Mouse (Mus musculus): Measurements from ENCODE around the gene Olfr247. TPM values are rescaled to one million over a fixed set of nuclear protein-coding genes. Genes with fewer than 3 reads are reported as not detected.
"Not testable (repeated sequence)": the region's sequence is repeated elsewhere in the genome, so short reads cannot be mapped to it uniquely, and the experiment has no call there.

Olfr247 gene
- not detected in 2 replicates for polyA plus RNA-seq (2015; fragmentation: Nextera tagmentation; extraction: Ambion mirVana)

- not testable (repeated sequence) for ATAC-seq (ENCODE audit: insufficient number of reproducible peaks, insufficient read depth, low FRiP score, low TSS enrichment, low read depth); H3K27me3 ChIP-seq; H3K9me3 ChIP-seq; H3K4me1 ChIP-seq; H3K4me3 ChIP-seq; H3K36me3 ChIP-seq; H3K4me2 ChIP-seq; H3K9ac ChIP-seq; H3K27ac ChIP-seq
- WGBS: no CpG with 5 or more reads among the region's 2 CpGs
Measured at GRCm38 (mm10) chr10:129976040-129976439, at the start of gene Olfr247. Gene Olfr247 (minus strand): TSS chr10:129976140.

DNA sequence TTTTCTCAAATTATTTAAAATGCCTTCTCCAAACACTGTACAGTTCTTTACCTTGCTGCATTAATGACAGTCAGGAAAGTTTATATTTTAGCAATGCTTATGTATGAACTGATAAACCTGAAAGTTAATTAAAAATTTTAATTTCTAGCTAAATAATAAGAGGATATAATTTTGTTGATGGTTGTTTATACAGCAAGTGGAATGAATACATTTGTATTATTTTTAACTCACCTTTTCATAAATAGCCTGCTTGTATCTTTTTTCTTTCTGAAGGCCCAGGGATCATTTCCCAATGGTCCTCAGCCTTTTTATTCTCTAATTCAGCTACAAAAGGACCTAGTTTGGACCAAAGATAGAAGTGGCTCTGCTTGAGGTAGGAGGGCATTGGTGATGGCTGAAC lies 36.4 kb upstream of the Olfr247 start, which contains the start of gene Olfr820:
Gene Olfr820 (plus strand): TSS at position 301 of the 400 bp plus-strand sequence.
- Histone ChIP-seq H3K4me1 (no peaks in the 10 kb centered on the region), H3K36me3 (no peaks in the 10 kb centered on the region), H3K9ac (no peak within 1 kb of the TSS), H3K9me3 (no peaks in the 10 kb centered on the region), H3K4me2 (no peak within 1 kb of the TSS), H3K27ac (no peak within 1 kb of the TSS), H3K27me3 (no peaks in the 10 kb centered on the region), H3K4me3 (no peak within 1 kb of the TSS)
- no peak for ATAC-seq (ENCODE audit: insufficient number of reproducible peaks, insufficient read depth, low FRiP score, low TSS enrichment, low read depth)

- WGBS: 84% methylated on average over 4 of the region's 4 CpGs
- not testable (repeated sequence) for H3K9ac ChIP-seq; H3K27me3 ChIP-seq; H3K4me3 ChIP-seq; H3K27ac ChIP-seq; H3K9me3 ChIP-seq; H3K36me3 ChIP-seq; ATAC-seq (ENCODE audit: insufficient number of reproducible peaks, insufficient read depth, low FRiP score, low TSS enrichment, low read depth); H3K4me1 ChIP-seq; H3K4me2 ChIP-seq
Measured at GRCm38 (mm10) chr10:130005366-130005765, 29.4 kb upstream of the Olfr247 start.

- 89% methylated on average over 4 of the region's 4 CpGs for WGBS
- not testable (repeated sequence) for H3K4me3 ChIP-seq; H3K9ac ChIP-seq; ATAC-seq (ENCODE audit: insufficient number of reproducible peaks, insufficient read depth, low FRiP score, low TSS enrichment, low read depth); H3K4me2 ChIP-seq; H3K4me1 ChIP-seq; H3K27ac ChIP-seq; H3K36me3 ChIP-seq; H3K27me3 ChIP-seq; H3K9me3 ChIP-seq
Measured at GRCm38 (mm10) chr10:130004104-130004503, 28.2 kb upstream of the Olfr247 start.

- not testable (repeated sequence) for H3K4me2 ChIP-seq; H3K27me3 ChIP-seq; H3K9me3 ChIP-seq; H3K4me1 ChIP-seq; ATAC-seq (ENCODE audit: insufficient number of reproducible peaks, insufficient read depth, low FRiP score, low TSS enrichment, low read depth); H3K36me3 ChIP-seq; H3K9ac ChIP-seq; H3K27ac ChIP-seq; H3K4me3 ChIP-seq
- WGBS: no CpG with 5 or more reads among the region's 1 CpGs
Measured at GRCm38 (mm10) chr10:129984962-129985361, 9.0 kb upstream of the Olfr247 start, which contains the start of gene Gm10310. Gene Gm10310 (minus strand): TSS chr10:129985062.

GRCm38 (mm10) chr10:129981867-129982266 lies 5.9 kb upstream of the Olfr247 start:
- not testable (repeated sequence) for H3K36me3 ChIP-seq; H3K27me3 ChIP-seq; H3K9me3 ChIP-seq; H3K4me1 ChIP-seq; H3K9ac ChIP-seq; H3K27ac ChIP-seq; H3K4me2 ChIP-seq; H3K4me3 ChIP-seq; ATAC-seq (ENCODE audit: insufficient number of reproducible peaks, insufficient read depth, low FRiP score, low TSS enrichment, low read depth)
- no CpG with 5 or more reads among the region's 3 CpGs for WGBS

GRCm38 (mm10) chr10:129972994-129973393 lies 2.9 kb downstream of the Olfr247 start:
- H3K27ac ChIP-seq; H3K36me3 ChIP-seq; H3K4me3 ChIP-seq; ATAC-seq (ENCODE audit: insufficient number of reproducible peaks, insufficient read depth, low FRiP score, low TSS enrichment, low read depth); H3K9me3 ChIP-seq; H3K4me1 ChIP-seq; H3K4me2 ChIP-seq; H3K9ac ChIP-seq; H3K27me3 ChIP-seq: not testable (repeated sequence)
- WGBS: no CpG with 5 or more reads among the region's 3 CpGs

DNA sequence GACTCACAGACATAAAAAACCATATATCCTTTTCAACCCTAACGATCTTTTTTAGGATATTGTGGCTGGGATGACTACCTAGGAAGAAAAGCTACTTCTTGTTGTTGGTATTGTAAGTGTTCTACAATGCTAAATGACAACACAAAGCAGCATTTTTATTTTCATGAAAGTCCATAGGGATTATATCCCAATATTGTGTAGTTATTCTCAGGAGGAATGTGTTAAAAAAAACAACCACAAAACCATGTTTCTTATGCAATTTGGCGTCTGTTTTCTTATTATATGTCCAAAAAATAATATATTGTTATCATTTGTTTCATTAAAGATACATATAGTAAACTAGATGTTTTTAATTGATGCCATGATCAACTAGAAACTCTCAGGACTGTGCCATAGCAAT lies 8.8 kb downstream of the Olfr247 start, which contains the start of gene Olfr819:
Gene Olfr819 (minus strand): TSS at position 101 of the 400 bp plus-strand sequence.
- H3K27ac ChIP-seq; H3K4me3 ChIP-seq; H3K4me2 ChIP-seq; H3K4me1 ChIP-seq; H3K9me3 ChIP-seq; H3K27me3 ChIP-seq; H3K36me3 ChIP-seq; ATAC-seq (ENCODE audit: insufficient number of reproducible peaks, insufficient read depth, low FRiP score, low TSS enrichment, low read depth); H3K9ac ChIP-seq: not testable (repeated sequence)
- WGBS: 77% methylated on average over 2 of the region's 2 CpGs

- not testable (repeated sequence) for H3K9me3 ChIP-seq; H3K27me3 ChIP-seq; H3K4me3 ChIP-seq; H3K27ac ChIP-seq; H3K4me2 ChIP-seq; H3K9ac ChIP-seq; H3K4me1 ChIP-seq; H3K36me3 ChIP-seq; ATAC-seq (ENCODE audit: insufficient number of reproducible peaks, insufficient read depth, low FRiP score, low TSS enrichment, low read depth)
- WGBS: 94% methylated on average over 2 of the region's 3 CpGs
Measured at GRCm38 (mm10) chr10:129966232-129966631, 9.7 kb downstream of the Olfr247 start.

GRCm38 (mm10) chr10:129949000-129949399 lies 26.9 kb downstream of the Olfr247 start, which contains the start of gene Olfr818:
Gene Olfr818 (minus strand): TSS chr10:129949100.
- no peak within 1 kb of the TSS for H3K27ac ChIP-seq
- WGBS: 90% methylated on average over 2 of the region's 2 CpGs

More at GRCm38 (mm10) chr10:129949000-129949399, 26.9 kb downstream of the Olfr247 start, which contains the start of gene Olfr818:
- Histone ChIP-seq H3K4me1 (no peaks in the 10 kb centered on the region), H3K9ac (no peak within 1 kb of the TSS), H3K27me3 (no peaks in the 10 kb centered on the region), H3K36me3 (no peaks in the 10 kb centered on the region), H3K9me3 (no peaks in the 10 kb centered on the region), H3K4me2 (no peak within 1 kb of the TSS), H3K4me3 (no peak within 1 kb of the TSS)
- no peak for ATAC-seq (ENCODE audit: insufficient number of reproducible peaks, insufficient read depth, low FRiP score, low TSS enrichment, low read depth)

Data from embryonic facial prominence, embryonic 13.5 days (tissue).